Mouse (Mus musculus): ENCODE results near the gene Mdm2. TPM values are rescaled to one million over a fixed set of nuclear protein-coding genes. Genes with fewer than 3 reads are reported as not detected.

Mdm2 gene
- polyA plus RNA-seq, 1 experiment from 2014 or later, result 52.5 TPM

DNA sequence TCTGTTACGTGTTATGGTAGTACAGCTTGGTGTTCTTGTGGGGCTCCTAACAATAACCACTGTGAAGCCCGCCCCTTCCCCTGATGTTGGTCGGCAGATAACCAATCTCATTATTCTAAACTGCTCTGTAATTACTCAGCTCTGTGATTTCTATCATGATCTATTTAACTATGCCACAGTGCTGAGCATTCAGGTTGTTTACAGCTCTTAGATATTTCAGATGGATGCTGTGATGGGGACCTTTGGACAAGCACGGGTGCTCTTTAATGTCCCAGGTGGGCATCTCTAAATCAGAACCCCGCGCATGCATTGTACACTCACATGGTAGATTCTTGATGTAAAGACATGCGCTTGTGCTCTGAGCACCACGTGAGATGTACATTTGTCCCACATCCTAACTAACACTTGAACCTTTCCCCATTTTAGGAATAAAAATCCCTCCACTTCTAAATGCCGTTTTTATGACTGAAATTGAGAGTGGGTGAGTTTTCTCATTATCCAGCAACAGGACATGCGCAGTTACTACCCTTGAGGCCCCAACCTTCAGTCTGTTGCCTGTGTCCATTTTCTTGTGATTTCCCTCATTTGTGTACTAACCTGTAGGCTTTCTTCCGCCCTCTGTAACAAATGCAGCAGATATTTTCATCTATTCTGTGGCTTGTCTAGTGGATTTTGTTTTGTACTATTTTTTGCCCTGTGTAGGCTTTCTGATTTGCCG is 66.7 kb downstream of the Mdm2 start:
- Histone ChIP-seq H3K4me1 (replicated peaks) (no peaks in the 10 kb centered on the region), H3K36me3 (no peaks in the 10 kb centered on the region), H3K27ac (replicated peaks) (no peak overlapping the region), H3K9me3 (no peaks in the 10 kb centered on the region), H3K4me3 (no peak overlapping the region), H3K27me3 (no peaks in the 10 kb centered on the region), H3K4me2 (no peak overlapping the region), H3K9ac (no peak overlapping the region)
- 82% methylated on average over 12 of the region's 12 CpGs for WGBS
- ATAC-seq (ENCODE audit: low FRiP score, low read depth), result no peak

DNA sequence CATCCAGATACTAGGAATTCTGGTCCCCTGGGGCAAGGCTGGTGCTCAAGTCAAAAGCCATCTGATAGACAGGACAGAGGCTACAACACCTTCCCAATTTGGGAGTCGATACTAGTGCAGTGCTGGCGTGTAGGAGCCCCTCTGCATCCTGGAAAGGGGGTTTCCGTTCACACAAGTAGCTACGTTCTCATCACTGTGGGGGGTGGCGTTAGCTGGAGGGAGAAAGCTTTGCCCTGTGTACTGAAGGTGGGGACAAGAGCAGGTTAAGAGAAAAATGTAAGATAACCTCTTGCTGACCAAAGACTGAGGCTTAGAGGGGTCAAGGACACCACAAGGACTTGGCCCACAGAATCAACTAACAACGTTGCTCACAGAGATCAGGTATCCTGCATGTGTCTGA is 67.3 kb downstream of the Mdm2 start:
- ATAC-seq (ENCODE audit: low FRiP score, low read depth), result no peak
- Histone ChIP-seq H3K27ac (replicated peaks) (no peak overlapping the region), H3K36me3 (no peaks in the 10 kb centered on the region)

DNA sequence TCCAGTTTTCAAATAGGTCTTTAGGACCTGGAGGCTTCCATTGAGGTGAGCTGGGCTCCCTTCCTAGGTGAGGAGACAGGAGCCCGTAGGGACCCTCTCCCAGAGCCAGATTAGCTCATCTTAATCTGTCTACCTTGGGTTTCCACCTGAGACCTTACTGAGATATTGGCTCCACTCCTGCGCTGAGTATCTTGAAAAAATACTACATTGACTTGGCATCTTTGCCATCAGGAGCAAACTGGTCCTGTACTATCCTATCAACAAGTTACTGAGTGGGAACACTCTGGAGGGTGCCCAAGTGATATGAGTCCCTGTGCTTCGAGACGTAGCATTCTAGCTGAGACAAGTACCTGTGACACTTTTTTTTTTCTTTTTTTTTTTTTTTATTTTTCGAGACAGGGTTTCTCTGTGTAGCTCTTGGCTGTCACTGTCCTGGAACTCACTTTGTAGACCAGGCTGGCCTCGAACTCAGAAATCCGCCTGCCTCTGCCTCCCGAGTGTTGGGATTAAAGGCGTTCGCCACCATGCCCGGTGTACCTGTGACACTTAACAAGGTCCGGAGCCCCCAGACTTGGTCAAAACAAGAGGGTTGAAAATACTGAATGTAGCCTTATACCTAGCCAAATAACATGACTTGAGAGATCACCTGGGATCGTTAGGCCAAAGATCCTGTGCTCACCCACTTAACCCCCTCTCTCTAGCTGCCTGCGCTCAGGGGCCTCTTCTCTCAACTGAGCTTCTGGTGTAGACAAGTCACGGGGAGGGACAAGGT is 67.9 kb downstream of the Mdm2 start:
- WGBS, result 93% methylated on average over 15 of the region's 15 CpGs
- H3K4me1 ChIP-seq (replicated peaks), result no peaks in the 10 kb centered on the region
- H3K9me3 ChIP-seq, result no peaks in the 10 kb centered on the region
- H3K27me3 ChIP-seq, result no peaks in the 10 kb centered on the region
- no peak overlapping the region for H3K4me2 ChIP-seq
- no peak overlapping the region for H3K9ac ChIP-seq
- no peak overlapping the region for H3K27ac ChIP-seq (replicated peaks)
- no peak overlapping the region for H3K4me3 ChIP-seq
- no peak for ATAC-seq (ENCODE audit: low FRiP score, low read depth)
- no peaks in the 10 kb centered on the region for H3K36me3 ChIP-seq

More for the DNA sequence above, 67.3 kb downstream of the Mdm2 start:
- H3K4me2 ChIP-seq, result no peak overlapping the region
- H3K9me3 ChIP-seq, result no peaks in the 10 kb centered on the region
- H3K4me1 ChIP-seq (replicated peaks), result no peaks in the 10 kb centered on the region
- H3K9ac ChIP-seq, result no peak overlapping the region
- H3K27me3 ChIP-seq, result no peaks in the 10 kb centered on the region
- no peak overlapping the region for H3K4me3 ChIP-seq
- WGBS, result 84% methylated on average over 6 of the region's 6 CpGs

- no peaks in the 10 kb centered on the region for H3K27me3 ChIP-seq
- no peak for ATAC-seq (ENCODE audit: low FRiP score, low read depth)
Observed at GRCm38 (mm10) chr10:117642201-117642450, 68.4 kb downstream of the Mdm2 start.

DNA sequence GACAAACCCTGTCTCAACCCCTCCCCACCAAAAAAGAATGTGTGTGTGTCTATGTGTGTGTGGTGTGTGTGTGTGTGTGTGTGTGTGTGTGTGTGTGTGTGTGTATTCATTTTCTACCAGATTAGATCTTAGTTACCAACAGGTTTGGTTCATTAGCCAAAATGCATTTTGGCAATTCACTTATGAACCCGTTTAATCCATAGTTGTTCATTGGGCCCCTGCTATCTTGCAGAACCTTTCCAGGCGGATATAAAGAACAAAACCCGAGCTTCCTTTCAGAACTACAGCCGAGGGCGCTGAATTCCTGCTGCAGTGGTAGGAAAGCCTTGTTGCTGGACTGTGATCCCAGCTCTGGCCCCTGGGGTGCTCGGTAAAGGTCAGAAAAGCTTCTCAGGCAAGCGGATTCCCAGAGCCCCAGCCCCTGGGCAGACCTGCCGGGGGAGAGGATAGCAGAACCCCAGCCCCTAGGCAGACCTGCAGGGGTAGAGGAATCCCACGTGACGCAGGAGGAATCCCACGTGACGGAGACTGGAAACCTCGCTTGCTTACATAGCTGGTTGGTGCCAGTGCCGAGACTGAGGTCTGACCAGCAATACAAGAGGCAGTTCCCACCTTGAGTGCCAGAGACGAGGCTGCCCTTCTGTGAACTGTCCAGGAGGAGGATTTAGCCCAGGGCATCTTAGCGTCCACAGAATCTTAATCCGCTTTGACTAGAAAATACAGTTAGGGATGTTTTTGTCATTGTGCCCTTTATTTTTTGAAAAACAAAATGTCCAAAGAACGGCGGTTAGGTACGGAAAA is 69.0 kb downstream of the Mdm2 start:
- Histone ChIP-seq H3K9ac (no peak overlapping the region), H3K4me2 (peak overlapping the region; percentile 29; the same call in 1 of the 2 replicates), H3K27ac (replicated peaks) (no peak overlapping the region), H3K4me1 (replicated peaks) (no peaks in the 10 kb centered on the region), H3K9me3 (no peaks in the 10 kb centered on the region), H3K4me3 (no peak overlapping the region), H3K36me3 (no peaks in the 10 kb centered on the region), H3K27me3 (no peaks in the 10 kb centered on the region)
- no peak for ATAC-seq (ENCODE audit: low FRiP score, low read depth)
- WGBS, result 57% methylated on average over 20 of the region's 20 CpGs

More at GRCm38 (mm10) chr10:117642201-117642450, 68.4 kb downstream of the Mdm2 start:
- Histone ChIP-seq H3K9ac (no peak overlapping the region), H3K36me3 (no peaks in the 10 kb centered on the region), H3K27ac (replicated peaks) (no peak overlapping the region), H3K4me1 (replicated peaks) (no peaks in the 10 kb centered on the region), H3K4me2 (no peak overlapping the region), H3K9me3 (no peaks in the 10 kb centered on the region), H3K4me3 (no peak overlapping the region)
- 87% methylated on average over 9 of the region's 9 CpGs for WGBS

- 81% methylated on average over 7 of the region's 7 CpGs for WGBS
- Histone ChIP-seq H3K4me3 (no peak overlapping the region), H3K9ac (no peak overlapping the region), H3K4me1 (replicated peaks) (no peaks in the 10 kb centered on the region), H3K36me3 (no peaks in the 10 kb centered on the region), H3K4me2 (no peak overlapping the region), H3K27me3 (no peaks in the 10 kb centered on the region), H3K27ac (replicated peaks) (no peak overlapping the region), H3K9me3 (no peaks in the 10 kb centered on the region)
- ATAC-seq (ENCODE audit: low FRiP score, low read depth), result no peak
Observed at GRCm38 (mm10) chr10:117640595-117641078, 69.9 kb downstream of the Mdm2 start.

DNA sequence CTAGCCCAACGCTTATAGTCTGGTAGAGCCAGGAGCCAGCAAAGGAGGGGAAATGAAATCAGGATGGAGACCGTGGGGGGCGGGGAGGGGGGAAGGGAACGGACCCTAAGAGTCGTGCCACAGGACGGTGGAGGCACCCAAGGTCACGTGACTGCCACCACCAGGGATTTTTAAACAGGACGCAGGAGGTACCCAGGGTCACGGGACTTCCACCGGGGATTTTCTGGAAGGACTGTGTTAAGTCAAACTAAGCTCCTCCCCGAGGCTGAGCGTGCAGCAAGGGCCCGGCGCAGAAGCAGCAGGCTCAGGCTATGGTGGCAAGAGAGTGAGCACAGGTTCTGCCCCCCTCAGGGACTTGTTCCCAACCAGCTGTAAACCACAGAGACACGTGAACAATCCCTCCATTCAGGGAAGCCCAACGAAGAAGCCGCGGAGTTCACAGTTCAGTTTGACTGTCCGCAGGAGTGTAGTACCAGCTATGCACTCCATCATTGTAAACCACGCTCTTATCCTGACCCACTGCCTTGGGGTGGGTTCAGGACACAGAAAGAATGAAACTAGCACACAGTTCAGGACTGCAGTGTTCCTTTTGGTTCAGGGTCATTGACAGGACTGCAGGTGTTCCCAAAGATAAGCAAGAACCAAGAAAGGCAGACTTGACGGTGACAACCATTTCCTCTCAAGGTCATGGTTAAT is 70.5 kb downstream of the Mdm2 start:
- Histone ChIP-seq H3K9ac (no peak overlapping the region), H3K36me3 (no peaks in the 10 kb centered on the region), H3K27me3 (no peaks in the 10 kb centered on the region; the same call in 1 of the 2 replicates), H3K4me1 (replicated peaks) (no peaks in the 10 kb centered on the region), H3K9me3 (no peaks in the 10 kb centered on the region), H3K4me2 (no peak overlapping the region), H3K27ac (replicated peaks) (no peak overlapping the region), H3K4me3 (no peak overlapping the region)
- no peak for ATAC-seq (ENCODE audit: low FRiP score, low read depth)
- WGBS, result 64% methylated on average over 21 of the region's 21 CpGs

DNA sequence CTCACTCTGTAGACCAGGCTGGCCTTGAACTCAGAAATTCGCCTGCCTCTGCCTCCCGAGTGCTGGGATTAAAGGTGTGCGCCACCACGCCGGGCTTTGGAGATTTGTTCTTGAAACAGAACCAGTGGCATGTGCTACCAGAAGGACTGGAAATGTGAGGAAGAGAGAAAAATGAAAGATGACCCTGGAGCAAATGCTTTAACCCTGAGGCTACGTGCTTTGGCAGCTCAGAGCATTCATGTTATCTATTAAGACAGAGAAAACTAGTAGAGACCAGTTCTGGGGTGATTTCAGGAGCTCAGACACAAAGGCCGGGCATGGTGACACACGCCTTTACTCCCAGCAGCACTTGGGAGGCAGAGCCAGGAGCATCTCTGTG is 71.3 kb downstream of the Mdm2 start:
- Histone ChIP-seq H3K4me3 (no peak overlapping the region), H3K27me3 (peaks cover 3% of the 10 kb centered on the region; the same call in 1 of the 2 replicates), H3K9me3 (no peaks in the 10 kb centered on the region), H3K36me3 (no peaks in the 10 kb centered on the region), H3K4me1 (replicated peaks) (no peaks in the 10 kb centered on the region), H3K27ac (replicated peaks) (no peak overlapping the region), H3K9ac (no peak overlapping the region), H3K4me2 (no peak overlapping the region)
- no peak for ATAC-seq (ENCODE audit: low FRiP score, low read depth)
- 92% methylated on average over 8 of the region's 8 CpGs for WGBS

Other genes starting within 250 kb of the Mdm2 start
- gene Cpm, start 81.3 kb downstream of the Mdm2 start, polyA plus RNA-seq (2015; fragmentation: Nextera tagmentation; extraction: Ambion mirVana), result 2.8 and 3.3 TPM in 2 replicates
- 29.4 and 32.4 TPM in 2 replicates for gene Slc35e3, start 35.6 kb upstream of the Mdm2 start, polyA plus RNA-seq (2015; fragmentation: Nextera tagmentation; extraction: Ambion mirVana)
- 31.4 and 33.4 TPM in 2 replicates for gene Nup107, start 81.9 kb upstream of the Mdm2 start, polyA plus RNA-seq (2015; fragmentation: Nextera tagmentation; extraction: Ambion mirVana)
- gene Rap1b, start 135.3 kb upstream of the Mdm2 start, polyA plus RNA-seq (2015; fragmentation: Nextera tagmentation; extraction: Ambion mirVana), result 158 TPM in 2 replicates

All from hindbrain, embryonic 15.5 days (tissue).